Mouse (Mus musculus) hindbrain, embryonic 10.5 days (tissue): Measurements from ENCODE around the gene Setd1b. TPM values are rescaled to one million over a fixed set of nuclear protein-coding genes. Genes with fewer than 3 reads are reported as not detected.

Experiments
- DNase-seq: peaks from one replicate; pipeline ENCODE4 v3.0.0-alpha.2; 2017; ENCODE audit warnings: low spot score
- H3K27ac ChIP-seq: fragments of 300-500 bp; sonication (generic); 2 replicates; pipeline ENCODE4 v1.5.1; 2016; ENCODE audit warnings: mild to moderate bottlenecking, moderate library complexity
- H3K27me3 ChIP-seq: fragments of 300-500 bp; sonication (generic); 2 replicates; pipeline ENCODE4 v1.6.1; 2016; ENCODE audit warnings: mild to moderate bottlenecking; ENCODE audit not compliant: poor library complexity, insufficient read depth, severe bottlenecking
- H3K36me3 ChIP-seq: fragments of 300-500 bp; sonication (generic); 2 replicates; pipeline ENCODE4 v1.6.1; 2016; ENCODE audit warnings: mild to moderate bottlenecking, moderate library complexity
- H3K4me1 ChIP-seq: fragments of 300-500 bp; sonication (generic); replicated peaks from 2 replicates; pipeline ENCODE4 v1.6.1; 2016; ENCODE audit warnings: mild to moderate bottlenecking
- H3K4me3 ChIP-seq: fragments of 300-500 bp; sonication (generic); 2 replicates; pipeline ENCODE4 v1.5.1; 2016; ENCODE audit warnings: mild to moderate bottlenecking, moderate library complexity
- H3K9me3 ChIP-seq: fragments of 300-500 bp; sonication (generic); 2 replicates; pipeline ENCODE4 v1.6.1; 2016; ENCODE audit warnings: mild to moderate bottlenecking, moderate library complexity
- WGBS: fragments of 180-500 bp; shearing (Covaris S2); methylation state at CpG from one replicate; pipeline ENCODE4 v1.1.7; 2016; 5-methylcytosine and 5-hydroxymethylcytosine counted together
- polyA plus RNA-seq: library from polyadenylated mRNA; unstranded; fragments of >200 nt; fragmentation: Nextera tagmentation; extraction: Ambion mirVana; gene quantifications from 2 replicates; pipeline ENCODE4 v1.2.1, GENCODE M21; 2016

Setd1b gene
- polyA plus RNA-seq, 1 experiment from 2014 or later = 9.5 TPM

DNA sequence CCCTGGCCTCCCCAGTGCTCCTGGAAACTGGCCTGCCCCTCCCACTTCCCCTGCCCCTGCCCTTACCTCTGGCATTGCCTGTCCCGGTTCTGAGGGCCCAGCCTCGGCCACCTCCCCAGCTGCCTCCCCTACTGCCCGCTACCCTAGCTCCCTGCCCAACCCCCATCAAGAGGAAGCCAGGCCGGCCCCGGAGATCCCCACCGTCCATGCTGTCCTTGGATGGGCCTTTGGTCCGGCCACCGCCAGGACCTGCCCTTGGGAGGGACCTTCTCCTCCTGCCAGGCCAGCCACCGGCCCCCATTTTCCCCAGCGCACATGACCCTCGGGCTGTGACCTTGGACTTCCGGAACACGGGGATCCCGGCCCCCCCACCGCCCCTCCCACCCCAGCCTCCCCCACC, 18.3 kb downstream of the Setd1b start:
- H3K27ac ChIP-seq = no peak overlapping the region
- 90% methylated on average over 15 of the region's 15 CpGs for WGBS
- H3K4me3 ChIP-seq = no peak overlapping the region
- H3K4me1 ChIP-seq = no peaks in the 10 kb centered on the region
- H3K36me3 ChIP-seq = peaks cover 93% of the 10 kb centered on the region
- H3K27me3 ChIP-seq = no peaks in the 10 kb centered on the region
- H3K9me3 ChIP-seq = no peaks in the 10 kb centered on the region
- DNase-seq = no peak

DNA sequence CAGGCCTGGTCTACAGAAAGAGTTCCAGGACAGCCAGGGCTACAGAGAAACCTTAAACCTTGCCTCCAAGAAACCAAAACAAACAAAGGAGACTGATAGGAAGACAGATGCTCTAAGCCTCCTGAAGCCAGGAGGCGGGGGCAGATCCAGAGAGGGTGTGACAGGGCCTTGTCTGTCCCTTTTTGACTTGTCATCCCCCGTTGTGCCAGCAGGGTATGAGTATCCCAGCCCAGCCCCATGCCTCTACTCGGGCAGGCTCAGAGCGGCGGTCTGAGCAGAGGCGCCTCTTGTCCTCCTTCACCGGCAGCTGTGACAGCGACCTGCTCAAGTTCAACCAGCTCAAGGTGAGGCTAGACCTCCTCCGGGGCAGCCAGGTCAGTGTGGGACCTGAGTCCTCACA, 20.9 kb downstream of the Setd1b start:
- 83% methylated on average over 9 of the region's 9 CpGs for WGBS
- Histone ChIP-seq H3K27me3 (no peaks in the 10 kb centered on the region), H3K4me1 (no peaks in the 10 kb centered on the region), H3K9me3 (no peaks in the 10 kb centered on the region), H3K4me3 (no peak overlapping the region), H3K27ac (no peak overlapping the region), H3K36me3 (peaks cover 85% of the 10 kb centered on the region)
- DNase-seq = no peak

DNA sequence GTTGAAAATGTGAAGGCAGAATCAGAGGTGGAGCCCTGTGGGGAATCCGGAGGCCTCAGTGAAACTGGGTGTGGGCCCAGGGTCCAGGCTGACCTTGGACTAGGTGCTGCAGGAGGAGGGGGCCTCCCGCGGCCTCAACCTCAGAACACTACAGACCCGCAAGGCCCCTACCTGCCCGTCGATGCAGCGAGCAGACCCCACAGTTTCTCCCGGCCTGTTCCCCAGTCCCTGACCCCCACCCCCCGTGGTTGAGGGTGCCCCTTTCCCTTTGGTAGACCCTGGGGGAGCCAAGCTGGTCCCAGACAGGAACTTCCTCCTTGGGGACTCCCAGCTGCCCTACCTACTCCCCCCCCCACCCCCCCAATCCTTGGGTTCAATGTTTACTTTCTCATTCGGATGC, 24.4 kb downstream of the Setd1b start:
- peaks cover 50% of the 10 kb centered on the region for H3K36me3 ChIP-seq
- no peaks in the 10 kb centered on the region for H3K9me3 ChIP-seq
- H3K27me3 ChIP-seq = no peaks in the 10 kb centered on the region
- H3K27ac ChIP-seq = no peak overlapping the region
- peaks cover 5% of the 10 kb centered on the region for H3K4me1 ChIP-seq
- no peak for DNase-seq
- H3K4me3 ChIP-seq = no peak overlapping the region
- WGBS = 93% methylated on average over 10 of the region's 10 CpGs

DNA sequence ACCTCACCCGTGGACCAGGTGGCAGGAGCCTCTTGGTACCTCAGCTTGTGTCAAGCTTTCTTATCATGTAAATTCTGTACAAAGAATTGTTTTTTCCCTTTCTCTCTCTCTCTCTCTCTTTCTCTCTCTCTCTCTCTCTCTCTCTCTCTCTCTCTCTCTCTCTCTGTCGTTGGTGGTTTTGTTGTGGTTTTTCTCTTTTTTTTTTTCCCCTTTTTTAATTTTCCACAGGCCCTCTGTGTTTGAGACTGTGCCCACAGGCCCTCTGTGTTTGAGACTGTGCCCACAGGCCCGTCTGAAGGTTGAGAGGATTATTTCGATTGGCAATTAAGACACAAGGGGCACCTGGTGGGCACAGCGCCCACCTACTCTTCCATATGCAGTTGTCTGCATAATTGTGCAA, 25.6 kb downstream of the Setd1b start:
- no peak overlapping the region for H3K27ac ChIP-seq
- DNase-seq = no peak
- H3K4me1 ChIP-seq = peaks cover 17% of the 10 kb centered on the region
- 78% methylated on average over 5 of the region's 5 CpGs for WGBS
- no peak overlapping the region for H3K4me3 ChIP-seq
- H3K36me3 ChIP-seq = peaks cover 39% of the 10 kb centered on the region
- H3K27me3 ChIP-seq = no peaks in the 10 kb centered on the region
- H3K9me3 ChIP-seq = no peaks in the 10 kb centered on the region

DNA sequence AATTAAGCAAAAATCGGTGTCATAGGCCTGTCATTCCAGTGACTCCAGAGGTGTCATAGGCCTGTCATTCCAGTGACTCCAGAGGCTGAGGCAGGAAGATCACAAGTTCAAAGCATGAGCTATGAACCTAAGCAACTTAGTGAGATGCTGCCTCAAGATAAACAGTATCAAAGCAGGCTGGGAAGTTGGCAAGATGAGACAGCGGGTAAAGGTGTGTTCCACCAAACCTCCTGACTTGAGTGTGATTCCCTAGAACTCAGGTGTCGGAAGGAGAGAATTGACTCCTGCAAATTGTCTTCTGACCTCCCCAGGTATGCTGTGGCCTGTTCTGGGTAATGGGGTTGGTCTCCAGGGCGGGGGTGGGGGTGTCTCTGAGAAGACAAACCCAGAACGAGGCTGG, 27.3 kb downstream of the Setd1b start, which contains the start of gene Psmd9:
Psmd9 (plus strand) TSS at position 130 of the 400 bp plus-strand sequence.
- no peak within 1 kb of the TSS for H3K27ac ChIP-seq
- H3K9me3 ChIP-seq = no peaks in the 10 kb centered on the region
- H3K4me3 ChIP-seq = no peak within 1 kb of the TSS
- peaks cover 18% of the 10 kb centered on the region for H3K4me1 ChIP-seq
- DNase-seq = no peak
- no peaks in the 10 kb centered on the region for H3K27me3 ChIP-seq
- peaks cover 22% of the 10 kb centered on the region for H3K36me3 ChIP-seq
- WGBS = 88% methylated on average over 5 of the region's 5 CpGs

DNA sequence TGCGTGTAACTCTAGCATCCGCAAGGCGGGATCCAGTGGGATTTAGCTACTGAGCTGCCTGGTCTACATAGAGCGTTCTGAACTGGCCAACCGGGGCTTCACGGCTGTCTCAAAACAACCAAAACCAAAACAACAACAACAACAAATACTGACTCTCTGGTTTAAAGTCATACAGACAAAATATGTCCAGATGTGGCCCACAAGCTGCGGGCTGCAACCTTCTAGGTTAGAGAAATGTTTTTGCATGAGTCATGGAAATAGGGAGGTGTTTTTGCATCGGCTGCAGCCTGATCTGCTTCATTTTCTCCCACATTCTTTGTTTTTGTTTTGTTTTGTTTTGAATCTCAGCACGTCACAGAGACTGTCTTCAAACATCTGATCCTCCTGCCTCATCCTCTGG, 28.4 kb downstream of the Setd1b start:
- no peaks in the 10 kb centered on the region for H3K27me3 ChIP-seq
- peaks cover 17% of the 10 kb centered on the region for H3K36me3 ChIP-seq
- peaks cover 18% of the 10 kb centered on the region for H3K4me1 ChIP-seq
- no peak overlapping the region for H3K4me3 ChIP-seq
- 71% methylated on average over 9 of the region's 9 CpGs for WGBS
- no peaks in the 10 kb centered on the region for H3K9me3 ChIP-seq
- no peak for DNase-seq
- no peak overlapping the region for H3K27ac ChIP-seq

DNA sequence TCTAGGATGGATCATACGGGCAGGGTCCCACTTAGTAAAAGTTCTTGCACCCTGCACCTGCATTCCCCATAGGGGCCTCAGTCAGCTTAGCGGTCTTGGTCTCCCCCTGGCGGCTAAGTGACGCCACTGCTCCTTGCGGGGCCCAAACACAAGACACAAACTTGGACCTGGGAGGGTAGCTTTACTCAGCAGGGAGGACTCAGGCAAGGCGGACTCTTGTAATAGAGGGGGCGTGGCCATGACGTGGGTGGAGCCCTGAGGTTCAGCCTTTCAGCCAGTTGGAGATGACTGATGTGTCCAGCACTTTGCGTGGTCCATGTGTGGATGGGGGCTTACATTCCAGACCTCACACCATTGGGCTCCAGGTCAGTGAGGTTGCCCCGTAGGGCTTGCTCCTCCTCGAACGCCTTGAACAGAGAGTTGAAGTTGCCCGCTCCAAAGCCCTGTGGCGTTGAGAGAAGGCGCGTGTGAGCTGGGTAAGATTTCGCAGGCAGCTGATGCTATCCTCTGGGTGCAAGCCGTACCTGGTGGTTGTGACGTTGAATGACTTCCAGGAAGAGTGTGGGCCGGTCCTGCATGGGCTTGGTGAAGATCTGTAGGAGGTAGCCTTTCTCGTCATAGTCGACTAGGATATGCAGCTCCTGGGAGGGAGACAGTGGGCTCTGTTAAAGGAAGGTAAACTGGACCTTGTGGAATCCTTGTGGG, 29.8 kb downstream of the Setd1b start:
- Histone ChIP-seq H3K27ac (no peak overlapping the region), H3K4me3 (peak overlapping the region; percentile 40), H3K27me3 (no peaks in the 10 kb centered on the region), H3K4me1 (peaks cover 18% of the 10 kb centered on the region), H3K36me3 (peaks cover 2% of the 10 kb centered on the region), H3K9me3 (no peaks in the 10 kb centered on the region)
- peak; percentile 90 for DNase-seq
- WGBS = 13% methylated on average over 22 of the region's 22 CpGs

DNA sequence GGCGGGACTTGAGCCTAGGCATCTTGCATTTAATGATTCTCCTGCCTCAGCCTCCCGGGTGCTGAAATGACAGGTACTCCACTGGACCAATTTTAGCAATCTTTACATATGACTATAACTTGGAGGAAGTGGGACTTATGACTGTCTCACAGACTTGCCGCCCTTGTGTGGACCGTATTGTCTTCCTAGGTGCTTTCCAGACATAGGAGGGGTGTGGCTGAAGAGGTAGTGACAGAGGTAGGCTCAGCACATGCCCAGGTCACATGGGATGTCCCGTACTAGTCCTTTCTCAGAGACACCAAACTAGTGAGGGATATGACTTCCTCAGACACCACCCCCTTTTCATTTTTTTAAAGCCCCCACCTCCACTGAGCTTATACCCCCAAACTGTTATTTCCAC, 36.8 kb downstream of the Setd1b start:
- H3K9me3 ChIP-seq = 0 out of 2 replicates have a peak, but pooled peaks cover 2% of the 10 kb centered on the region
- DNase-seq = no peak
- no peak overlapping the region for H3K4me3 ChIP-seq
- WGBS = 95% methylated on average over 5 of the region's 5 CpGs
- H3K27me3 ChIP-seq = no peaks in the 10 kb centered on the region
- H3K36me3 ChIP-seq = no peaks in the 10 kb centered on the region
- no peaks in the 10 kb centered on the region; the same call in 1 of the 2 replicates for H3K4me1 ChIP-seq
- H3K27ac ChIP-seq = no peak overlapping the region

DNA sequence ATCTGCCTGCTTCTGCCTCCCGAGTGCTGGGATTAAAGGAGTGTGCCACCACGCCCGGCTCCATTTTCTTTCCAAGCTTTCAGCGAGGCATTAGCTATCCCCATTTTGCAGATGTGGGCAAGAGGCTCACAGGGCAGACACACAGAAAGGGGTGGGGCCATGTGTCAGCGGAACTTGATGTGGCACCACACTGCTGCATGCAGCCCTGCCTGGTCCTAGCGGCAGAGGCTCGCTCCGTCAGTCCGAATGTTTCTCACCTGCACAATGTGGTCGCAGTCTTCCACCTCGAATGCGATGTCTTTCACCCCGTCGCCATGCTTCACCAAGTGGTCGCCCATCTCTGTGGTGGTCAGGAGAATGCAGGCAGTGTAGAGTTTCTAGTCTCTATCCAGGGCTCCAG, 38.4 kb downstream of the Setd1b start:
- DNase-seq = no peak
- WGBS = 93% methylated on average over 15 of the region's 15 CpGs
- Histone ChIP-seq H3K36me3 (no peaks in the 10 kb centered on the region), H3K4me1 (no peaks in the 10 kb centered on the region; the same call in 1 of the 2 replicates), H3K27ac (no peak overlapping the region), H3K9me3 (0 out of 2 replicates have a peak, but pooled peaks cover 2% of the 10 kb centered on the region), H3K27me3 (no peaks in the 10 kb centered on the region), H3K4me3 (no peak overlapping the region)

DNA sequence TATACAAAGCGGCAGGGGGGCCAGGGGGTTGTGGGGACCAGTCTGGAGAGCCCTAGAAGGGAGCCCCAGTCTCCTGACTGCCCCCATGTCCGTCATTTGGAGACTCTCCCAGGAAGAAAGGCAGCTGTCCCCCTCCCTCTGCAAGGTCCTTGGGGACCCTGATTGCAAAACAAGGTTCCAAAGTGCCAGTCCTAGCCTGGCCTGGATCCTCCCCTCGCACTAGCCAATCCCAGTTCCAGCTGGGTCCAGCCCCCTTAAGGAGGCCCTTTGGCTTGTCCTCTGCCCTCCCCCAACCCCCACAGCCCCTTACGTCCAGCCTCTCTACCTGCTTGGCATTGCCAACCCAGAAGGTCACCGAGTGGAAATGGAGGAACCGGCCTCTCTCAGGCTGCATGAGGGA, 39.5 kb downstream of the Setd1b start:
- Histone ChIP-seq H3K36me3 (no peaks in the 10 kb centered on the region), H3K4me3 (no peak overlapping the region), H3K4me1 (no peaks in the 10 kb centered on the region; the same call in 1 of the 2 replicates), H3K27ac (no peak overlapping the region), H3K27me3 (no peaks in the 10 kb centered on the region), H3K9me3 (0 out of 2 replicates have a peak, but pooled peaks cover 2% of the 10 kb centered on the region)
- DNase-seq = no peak
- 71% methylated on average over 6 of the region's 6 CpGs for WGBS

DNA sequence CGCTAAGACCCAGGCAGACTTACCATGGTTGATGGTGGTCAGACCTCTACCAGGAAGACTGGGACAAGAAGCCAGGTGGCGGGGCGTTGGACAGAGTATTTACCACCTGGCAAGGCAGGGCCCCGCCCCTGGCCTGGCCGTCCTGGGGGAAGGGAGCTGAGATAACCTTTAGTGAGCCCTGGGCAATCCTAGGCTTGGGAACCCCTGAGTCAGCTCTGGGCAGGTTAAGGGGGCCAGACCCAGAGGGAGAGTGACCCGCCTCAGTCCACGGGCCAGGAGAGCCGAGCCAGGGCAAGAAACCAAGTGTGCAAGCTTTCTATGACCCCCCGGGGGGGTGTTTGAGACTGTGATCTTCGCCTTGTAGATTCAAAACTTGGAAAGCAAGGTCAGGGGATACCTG, 40.7 kb downstream of the Setd1b start, which contains the start of gene Hpd:
Hpd (minus strand) TSS at position 77 of the 400 bp plus-strand sequence.
- Histone ChIP-seq H3K4me3 (no peak within 1 kb of the TSS), H3K4me1 (no peaks in the 10 kb centered on the region; the same call in 1 of the 2 replicates), H3K36me3 (no peaks in the 10 kb centered on the region), H3K9me3 (0 out of 2 replicates have a peak, but pooled peaks cover 2% of the 10 kb centered on the region), H3K27ac (no peak within 1 kb of the TSS), H3K27me3 (no peaks in the 10 kb centered on the region)
- DNase-seq = no peak
- 81% methylated on average over 10 of the region's 10 CpGs for WGBS

DNA sequence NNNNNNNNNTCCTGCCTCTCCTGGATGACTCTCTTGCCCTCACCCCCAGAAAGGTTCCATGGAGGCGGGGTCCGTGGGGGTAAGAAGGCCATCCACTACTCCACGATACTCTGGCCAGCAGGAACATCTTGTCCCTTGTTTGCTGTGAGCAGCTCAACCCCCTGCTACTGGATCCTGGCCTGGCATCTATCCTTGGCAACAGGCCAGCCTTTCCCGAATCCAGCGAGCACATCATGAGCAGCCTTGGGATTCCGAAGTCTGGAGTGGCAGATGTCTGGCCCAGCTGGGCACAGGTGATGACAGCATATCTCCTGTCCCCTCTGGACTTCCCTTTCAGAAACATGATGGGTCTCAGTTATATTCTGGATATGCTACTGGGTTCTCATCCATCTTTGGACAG, 44.0 kb downstream of the Setd1b start:
- Histone ChIP-seq H3K9me3 (no peaks in the 10 kb centered on the region), H3K4me3 (no peak overlapping the region), H3K36me3 (no peaks in the 10 kb centered on the region), H3K4me1 (no peaks in the 10 kb centered on the region; the same call in 1 of the 2 replicates), H3K27me3 (no peaks in the 10 kb centered on the region), H3K27ac (no peak overlapping the region)
- 86% methylated on average over 6 of the region's 6 CpGs for WGBS
- DNase-seq = no peak

DNA sequence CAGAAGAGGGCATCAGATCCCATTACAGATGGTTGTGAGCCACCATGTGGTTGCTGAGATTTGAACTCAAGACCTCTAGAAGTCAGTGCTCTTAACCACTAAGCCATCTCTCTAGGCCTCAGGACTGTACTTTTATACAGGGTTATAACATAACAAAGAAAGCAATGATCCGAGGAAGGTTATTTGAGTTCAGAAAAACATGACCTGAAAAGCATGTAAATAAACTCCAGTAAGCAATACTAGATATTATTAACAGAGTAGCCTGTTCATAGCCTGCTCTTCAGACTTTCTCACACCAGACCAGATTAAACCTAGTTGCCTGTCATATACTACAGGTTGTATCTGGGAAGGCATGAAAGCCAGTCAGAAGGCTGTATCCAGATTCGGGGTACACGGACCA, 45.3 kb downstream of the Setd1b start:
- H3K4me1 ChIP-seq = no peaks in the 10 kb centered on the region
- DNase-seq = no peak

More for the DNA sequence above, 45.3 kb downstream of the Setd1b start:
- Histone ChIP-seq H3K4me3 (no peak overlapping the region), H3K9me3 (no peaks in the 10 kb centered on the region), H3K36me3 (no peaks in the 10 kb centered on the region), H3K27ac (no peak overlapping the region), H3K27me3 (no peaks in the 10 kb centered on the region)
- WGBS = 88% methylated on average over 3 of the region's 3 CpGs
